Mouse (Mus musculus) kidney, adult 8-10 months (tissue): ENCODE results near the gene Rnase1.

Source experiments
- DNase-seq, 2 experiments: peaks; one replicate each; pipeline ENCODE4 v3.0.0; 2022

The Rnase1 gene

GRCm38 (mm10) chr14:51132372-51132771 is 14.2 kb downstream of the Rnase1 start:
- no peak for DNase-seq

GRCm38 (mm10) chr14:51131086-51131815 is 15.3 kb downstream of the Rnase1 start:
- DNase-seq = no peak

GRCm38 (mm10) chr14:51130315-51130940 is 16.2 kb downstream of the Rnase1 start:
- DNase-seq = no peak

GRCm38 (mm10) chr14:51129624-51129975 is 17.0 kb downstream of the Rnase1 start:
- DNase-seq = no peak

- DNase-seq = no peak
Measured at GRCm38 (mm10) chr14:51128775-51129623, 17.6 kb downstream of the Rnase1 start.

- no peak for DNase-seq
Measured at GRCm38 (mm10) chr14:51127648-51128258, 18.8 kb downstream of the Rnase1 start.

- no peak for DNase-seq
Measured at GRCm38 (mm10) chr14:51125684-51126083, 20.9 kb downstream of the Rnase1 start.

- peak; percentile 21 to 28 for DNase-seq
Measured at GRCm38 (mm10) chr14:51113916-51114560, 32.5 kb downstream of the Rnase1 start, which contains the start of gene Eddm3b. Gene Eddm3b, plus strand, starts transcription at chr14:51114426.

- no peak for DNase-seq
Measured at GRCm38 (mm10) chr14:51113476-51113875, 33.1 kb downstream of the Rnase1 start.

- no peak for DNase-seq
Measured at GRCm38 (mm10) chr14:51111966-51112365, 34.6 kb downstream of the Rnase1 start.

GRCm38 (mm10) chr14:51106449-51106967 is 40.1 kb downstream of the Rnase1 start:
- DNase-seq = no peak

GRCm38 (mm10) chr14:51104366-51104765 is 42.2 kb downstream of the Rnase1 start:
- no peak for DNase-seq

GRCm38 (mm10) chr14:51103217-51103616 is 43.4 kb downstream of the Rnase1 start:
- peak; percentile 26 to 74 for DNase-seq

GRCm38 (mm10) chr14:51101284-51101683 is 45.3 kb downstream of the Rnase1 start:
- DNase-seq = no peak

- DNase-seq = no peak
Measured at GRCm38 (mm10) chr14:51098921-51099320, 47.7 kb downstream of the Rnase1 start.

GRCm38 (mm10) chr14:51098300-51098699 is 48.3 kb downstream of the Rnase1 start:
- DNase-seq = peak; percentile 81 to 87

- DNase-seq = peak; percentile 39 to 43
Measured at GRCm38 (mm10) chr14:51095736-51096524, 50.7 kb downstream of the Rnase1 start.
